Mouse (Mus musculus): ENCODE measurements around the gene Cfap70. TPM values are rescaled to one million over a fixed set of nuclear protein-coding genes. Genes with fewer than 3 reads are reported as not detected.
A peak's percentile ranks its signal among the peaks of the same experiment; 100 is the strongest.

The Cfap70 gene
- 0.96 and 1.3 TPM in 2 replicates for polyA plus RNA-seq (2015; fragmentation: Nextera tagmentation; extraction: Ambion mirVana)

- Histone ChIP-seq H3K4me2 (peak within 1 kb of the TSS; percentile 83), H3K9me3 (replicated peaks) (no peaks in the 10 kb centered on the region), H3K27ac (replicated peaks) (0 out of 2 replicates have a peak within 1 kb of the TSS, but pooled peaks have one; percentile 23), H3K4me1 (peaks cover 9% of the 10 kb centered on the region), H3K4me3 (replicated peaks) (peak within 1 kb of the TSS; percentile 43), H3K36me3 (0 out of 2 replicates have a peak, but pooled peaks cover 6% of the 10 kb centered on the region), H3K27me3 (replicated peaks) (no peaks in the 10 kb centered on the region), H3K9ac (replicated peaks) (peak within 1 kb of the TSS; percentile 44)
- ATAC-seq (ENCODE audit: low FRiP score) = peak; percentile 90
- whole genome bisulfite sequencing = 7% methylated on average over 15 of the region's 15 CpGs
Measured at GRCm38 (mm10) chr14:20451765-20452331, at the start of gene Cfap70. Gene Cfap70, minus strand, starts transcription at chr14:20452226.

GRCm38 (mm10) chr14:20499982-20500381 lies 48.0 kb upstream of the Cfap70 start:
- Histone ChIP-seq H3K4me2 (no peak overlapping the region), H3K9ac (replicated peaks) (no peak overlapping the region), H3K27ac (replicated peaks) (no peak overlapping the region), H3K36me3 (peaks cover 21% of the 10 kb centered on the region), H3K9me3 (replicated peaks) (no peaks in the 10 kb centered on the region), H3K4me3 (replicated peaks) (no peak overlapping the region), H3K4me1 (no peaks in the 10 kb centered on the region), H3K27me3 (replicated peaks) (no peaks in the 10 kb centered on the region)
- WGBS = 94% methylated on average over 3 of the region's 3 CpGs
- ATAC-seq (ENCODE audit: low FRiP score) = no peak

GRCm38 (mm10) chr14:20496603-20497002 lies 44.6 kb upstream of the Cfap70 start, which contains the start of gene Mss51:
Gene Mss51, minus strand, starts transcription at chr14:20496901.
- WGBS = 80% methylated on average over 2 of the region's 2 CpGs
- no peak for ATAC-seq (ENCODE audit: low FRiP score)
- H3K9ac ChIP-seq (replicated peaks) = no peak within 1 kb of the TSS
- peaks cover 19% of the 10 kb centered on the region for H3K36me3 ChIP-seq
- H3K4me1 ChIP-seq = no peaks in the 10 kb centered on the region
- H3K27me3 ChIP-seq (replicated peaks) = no peaks in the 10 kb centered on the region
- no peaks in the 10 kb centered on the region for H3K9me3 ChIP-seq (replicated peaks)
- no peak within 1 kb of the TSS for H3K4me3 ChIP-seq (replicated peaks)
- no peak within 1 kb of the TSS for H3K27ac ChIP-seq (replicated peaks)
- H3K4me2 ChIP-seq = no peak within 1 kb of the TSS

- ATAC-seq (ENCODE audit: low FRiP score) = no peak
- Histone ChIP-seq H3K4me2 (no peak overlapping the region), H3K9ac (replicated peaks) (no peak overlapping the region), H3K27ac (replicated peaks) (no peak overlapping the region), H3K36me3 (peaks cover 18% of the 10 kb centered on the region), H3K4me3 (replicated peaks) (no peak overlapping the region), H3K27me3 (replicated peaks) (no peaks in the 10 kb centered on the region), H3K9me3 (replicated peaks) (no peaks in the 10 kb centered on the region), H3K4me1 (no peaks in the 10 kb centered on the region)
- 98% methylated on average over 5 of the region's 5 CpGs for WGBS
Measured at GRCm38 (mm10) chr14:20486031-20486430, 34.0 kb upstream of the Cfap70 start.

- ATAC-seq (ENCODE audit: low FRiP score) = no peak
- H3K4me2 ChIP-seq = no peak overlapping the region
- H3K4me3 ChIP-seq (replicated peaks) = no peak overlapping the region
- no peaks in the 10 kb centered on the region for H3K9me3 ChIP-seq (replicated peaks)
- peaks cover 9% of the 10 kb centered on the region for H3K4me1 ChIP-seq
- WGBS = 91% methylated on average over 7 of the region's 7 CpGs
- H3K9ac ChIP-seq (replicated peaks) = no peak overlapping the region
- H3K27me3 ChIP-seq (replicated peaks) = no peaks in the 10 kb centered on the region
- H3K27ac ChIP-seq (replicated peaks) = no peak overlapping the region
- peaks cover 14% of the 10 kb centered on the region; the same call in 1 of the 2 replicates for H3K36me3 ChIP-seq
Measured at GRCm38 (mm10) chr14:20482051-20482751, 30.2 kb upstream of the Cfap70 start.

GRCm38 (mm10) chr14:20481211-20481610 lies 29.2 kb upstream of the Cfap70 start:
- no peaks in the 10 kb centered on the region for H3K9me3 ChIP-seq (replicated peaks)
- peaks cover 14% of the 10 kb centered on the region; the same call in 1 of the 2 replicates for H3K36me3 ChIP-seq
- H3K9ac ChIP-seq (replicated peaks) = no peak overlapping the region
- H3K27ac ChIP-seq (replicated peaks) = no peak overlapping the region
- H3K27me3 ChIP-seq (replicated peaks) = no peaks in the 10 kb centered on the region
- 17% methylated on average over 5 of the region's 5 CpGs for WGBS
- H3K4me2 ChIP-seq = no peak overlapping the region
- peaks cover 9% of the 10 kb centered on the region for H3K4me1 ChIP-seq
- H3K4me3 ChIP-seq (replicated peaks) = no peak overlapping the region
- ATAC-seq (ENCODE audit: low FRiP score) = no peak

GRCm38 (mm10) chr14:20480195-20480579 lies 28.2 kb upstream of the Cfap70 start:
- Histone ChIP-seq H3K27me3 (replicated peaks) (no peaks in the 10 kb centered on the region), H3K9ac (replicated peaks) (peak overlapping the region; percentile 48), H3K4me1 (peaks cover 9% of the 10 kb centered on the region), H3K4me3 (replicated peaks) (peak overlapping the region; percentile 61), H3K4me2 (peak overlapping the region; percentile 90), H3K36me3 (peaks cover 14% of the 10 kb centered on the region; the same call in 1 of the 2 replicates), H3K9me3 (replicated peaks) (no peaks in the 10 kb centered on the region), H3K27ac (replicated peaks) (no peak overlapping the region)
- 48% methylated on average over 1 of the region's 1 CpGs for WGBS
- ATAC-seq (ENCODE audit: low FRiP score) = no peak

GRCm38 (mm10) chr14:20479291-20480194 lies 27.5 kb upstream of the Cfap70 start, which contains the start of gene Anxa7:
Gene Anxa7, minus strand, starts transcription at chr14:20480133.
- Histone ChIP-seq H3K36me3 (peaks cover 9% of the 10 kb centered on the region; the same call in 1 of the 2 replicates), H3K9me3 (replicated peaks) (no peaks in the 10 kb centered on the region), H3K27ac (replicated peaks) (no peak within 1 kb of the TSS), H3K4me3 (replicated peaks) (peak within 1 kb of the TSS; percentile 61), H3K4me1 (peaks cover 9% of the 10 kb centered on the region), H3K4me2 (peak within 1 kb of the TSS; percentile 90), H3K27me3 (replicated peaks) (no peaks in the 10 kb centered on the region), H3K9ac (replicated peaks) (peak within 1 kb of the TSS; percentile 48)
- WGBS = 1% methylated on average over 48 of the region's 48 CpGs
- ATAC-seq (ENCODE audit: low FRiP score) = peak; percentile 84

- H3K4me1 ChIP-seq = peaks cover 9% of the 10 kb centered on the region
- ATAC-seq (ENCODE audit: low FRiP score) = 0 out of 2 replicates have a peak, but pooled peaks have one; percentile 6
- H3K27me3 ChIP-seq (replicated peaks) = no peaks in the 10 kb centered on the region
- H3K9ac ChIP-seq (replicated peaks) = peak overlapping the region; percentile 48
- 22% methylated on average over 7 of the region's 7 CpGs for WGBS
- peak overlapping the region; percentile 61 for H3K4me3 ChIP-seq (replicated peaks)
- H3K27ac ChIP-seq (replicated peaks) = no peak overlapping the region
- H3K36me3 ChIP-seq = peaks cover 2% of the 10 kb centered on the region; the same call in 1 of the 2 replicates
- H3K4me2 ChIP-seq = peak overlapping the region; percentile 90
- H3K9me3 ChIP-seq (replicated peaks) = no peaks in the 10 kb centered on the region
Measured at GRCm38 (mm10) chr14:20478801-20479200, 26.8 kb upstream of the Cfap70 start.

GRCm38 (mm10) chr14:20478385-20478784 lies 26.4 kb upstream of the Cfap70 start:
- peak overlapping the region; percentile 90 for H3K4me2 ChIP-seq
- H3K36me3 ChIP-seq = no peaks in the 10 kb centered on the region
- peak overlapping the region; percentile 61; the same call in 1 of the 2 replicates for H3K4me3 ChIP-seq (replicated peaks)
- WGBS = 54% methylated on average over 3 of the region's 3 CpGs
- H3K4me1 ChIP-seq = peaks cover 9% of the 10 kb centered on the region
- no peak overlapping the region for H3K9ac ChIP-seq (replicated peaks)
- no peak for ATAC-seq (ENCODE audit: low FRiP score)
- no peaks in the 10 kb centered on the region for H3K9me3 ChIP-seq (replicated peaks)
- H3K27me3 ChIP-seq (replicated peaks) = no peaks in the 10 kb centered on the region
- H3K27ac ChIP-seq (replicated peaks) = no peak overlapping the region
